Mouse (Mus musculus): ENCODE data around the gene Nhlrc2.

Nhlrc2 gene

GRCm38 (mm10) chr19:56563469-56563868 is 15.4 kb downstream of the Nhlrc2 start:
- no peak for DNase-seq (ENCODE audit: low spot score in 2 of 2)

GRCm38 (mm10) chr19:56565358-56565757 is 17.3 kb downstream of the Nhlrc2 start:
- no peak for DNase-seq (ENCODE audit: low spot score in 2 of 2)

GRCm38 (mm10) chr19:56566041-56566440 is 18.0 kb downstream of the Nhlrc2 start:
- DNase-seq (ENCODE audit: low spot score in 2 of 2) = no peak

GRCm38 (mm10) chr19:56566940-56567339 is 18.9 kb downstream of the Nhlrc2 start:
- DNase-seq (ENCODE audit: low spot score in 2 of 2) = no peak

GRCm38 (mm10) chr19:56570781-56571180 is 22.7 kb downstream of the Nhlrc2 start:
- no peak for DNase-seq (ENCODE audit: low spot score in 2 of 2)

GRCm38 (mm10) chr19:56571234-56571633 is 23.2 kb downstream of the Nhlrc2 start:
- no peak for DNase-seq (ENCODE audit: low spot score in 2 of 2)

- DNase-seq (ENCODE audit: low spot score in 2 of 2) = no peak
Measured at GRCm38 (mm10) chr19:56571913-56572312, 23.9 kb downstream of the Nhlrc2 start.

- DNase-seq (ENCODE audit: low spot score in 2 of 2) = no peak
Measured at GRCm38 (mm10) chr19:56573184-56573583, 25.1 kb downstream of the Nhlrc2 start.

GRCm38 (mm10) chr19:56577801-56578200 is 29.7 kb downstream of the Nhlrc2 start:
- no peak for DNase-seq (ENCODE audit: low spot score in 2 of 2)

- no peak for DNase-seq (ENCODE audit: low spot score in 2 of 2)
Measured at GRCm38 (mm10) chr19:56581981-56582380, 33.9 kb downstream of the Nhlrc2 start.

GRCm38 (mm10) chr19:56583785-56584184 is 35.7 kb downstream of the Nhlrc2 start:
- no peak for DNase-seq (ENCODE audit: low spot score in 2 of 2)

- no peak for DNase-seq (ENCODE audit: low spot score in 2 of 2)
Measured at GRCm38 (mm10) chr19:56584288-56584687, 36.2 kb downstream of the Nhlrc2 start.

- no peak for DNase-seq (ENCODE audit: low spot score in 2 of 2)
Measured at GRCm38 (mm10) chr19:56586320-56586719, 38.3 kb downstream of the Nhlrc2 start.

GRCm38 (mm10) chr19:56588205-56588626 is 40.2 kb downstream of the Nhlrc2 start:
- DNase-seq (ENCODE audit: low spot score in 2 of 2) = peak in 1 of 2 experiments; percentile 26

GRCm38 (mm10) chr19:56589008-56589407 is 40.9 kb downstream of the Nhlrc2 start:
- DNase-seq (ENCODE audit: low spot score in 2 of 2) = no peak

GRCm38 (mm10) chr19:56589455-56589854 is 41.4 kb downstream of the Nhlrc2 start:
- DNase-seq (ENCODE audit: low spot score in 2 of 2) = no peak

- DNase-seq (ENCODE audit: low spot score in 2 of 2) = no peak
Measured at GRCm38 (mm10) chr19:56590250-56590649, 42.2 kb downstream of the Nhlrc2 start.

- no peak for DNase-seq (ENCODE audit: low spot score in 2 of 2)
Measured at GRCm38 (mm10) chr19:56592472-56592871, 44.4 kb downstream of the Nhlrc2 start.

- DNase-seq (ENCODE audit: low spot score in 2 of 2) = no peak
Measured at GRCm38 (mm10) chr19:56599996-56600395, 51.9 kb downstream of the Nhlrc2 start.

- DNase-seq (ENCODE audit: low spot score in 2 of 2) = no peak
Measured at GRCm38 (mm10) chr19:56600797-56601196, 52.7 kb downstream of the Nhlrc2 start.

- no peak for DNase-seq (ENCODE audit: low spot score in 2 of 2)
Measured at GRCm38 (mm10) chr19:56601901-56602347, 53.9 kb downstream of the Nhlrc2 start.

- no peak for DNase-seq (ENCODE audit: low spot score in 2 of 2)
Measured at GRCm38 (mm10) chr19:56608946-56609345, 60.9 kb downstream of the Nhlrc2 start.

- DNase-seq (ENCODE audit: low spot score in 2 of 2) = no peak
Measured at GRCm38 (mm10) chr19:56614131-56614530, 66.1 kb downstream of the Nhlrc2 start.

GRCm38 (mm10) chr19:56618845-56619244 is 70.8 kb downstream of the Nhlrc2 start:
- DNase-seq (ENCODE audit: low spot score in 2 of 2) = no peak
